Mouse (Mus musculus): ENCODE measurements at regions not wholly inside any gene's neighbourhood (a gene's known extent, or its start where the extent isn't known, plus 50 kb on each side); places are given as distances from the start of the nearest gene placed in this dataset.

GRCm38 (mm10) chr13:6377919-6378318, 170.0 kb upstream of the Pitrm1 start:
- in situ Hi-C loops (cut with MboI, MseI), result loop anchor here (25.0 kb wide), 1 partner anchor 334 kb away; no protein-coding TSS in a partner anchor

- in situ Hi-C loops (cut with MboI, MseI), result loop anchor here (25.0 kb wide), 1 partner anchor 317 kb away; no protein-coding TSS in a partner anchor
Observed at GRCm38 (mm10) chr13:6395562-6396223, 152.3 kb upstream of the Pitrm1 start.

GRCm38 (mm10) chr13:6397648-6398047, 150.3 kb upstream of the Pitrm1 start:
- in situ Hi-C loops (cut with MboI, MseI), result loop anchor here (25.0 kb wide), 1 partner anchor 315 kb away; no protein-coding TSS in a partner anchor

DNA sequence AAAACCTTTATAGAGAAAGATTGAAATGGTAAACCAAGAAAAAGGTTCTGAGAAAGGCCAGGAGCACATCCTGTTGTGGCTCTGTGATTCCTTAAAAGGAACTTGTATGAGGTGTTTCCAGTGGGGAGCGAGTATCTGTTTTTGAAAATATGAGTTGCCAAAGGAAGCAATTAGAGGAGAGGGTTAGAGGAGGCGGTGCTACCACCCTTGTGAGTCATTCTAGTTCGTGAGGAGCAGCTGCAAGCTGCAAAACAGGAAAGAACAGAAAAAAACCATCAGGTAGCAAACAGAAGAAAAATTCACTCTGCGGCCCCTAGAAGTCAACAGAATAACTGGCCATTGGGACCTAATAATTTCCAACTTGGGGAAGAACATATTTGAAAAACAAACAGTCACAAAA, 116.1 kb upstream of the Pitrm1 start:
- in situ Hi-C loops (cut with MboI, MseI), result no loop called here

GRCm38 (mm10) chr13:6446976-6447375, 101.0 kb upstream of the Pitrm1 start:
- in situ Hi-C loops (cut with MboI, MseI), result no loop called here

DNA sequence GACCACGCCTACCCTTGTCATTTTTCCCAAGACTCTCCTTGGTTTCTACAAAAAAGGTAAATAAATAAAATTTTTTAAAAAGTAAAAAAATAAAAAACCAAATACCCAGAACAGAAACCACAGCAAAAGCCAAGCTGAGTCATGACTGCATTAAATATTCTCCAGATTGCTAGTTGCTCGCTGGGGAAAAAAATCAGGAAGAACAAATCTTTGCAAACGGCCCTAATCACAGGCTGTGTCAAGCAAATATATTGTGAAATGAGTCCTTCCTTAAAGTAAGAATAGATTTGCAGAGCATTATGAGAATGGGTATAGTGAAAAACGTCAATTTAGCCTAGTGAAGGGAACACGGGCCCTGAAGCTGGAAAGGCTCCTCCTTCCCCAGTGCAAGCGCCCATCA, 86.6 kb upstream of the Pitrm1 start:
- in situ Hi-C loops (cut with MboI, MseI), result no loop called here

DNA sequence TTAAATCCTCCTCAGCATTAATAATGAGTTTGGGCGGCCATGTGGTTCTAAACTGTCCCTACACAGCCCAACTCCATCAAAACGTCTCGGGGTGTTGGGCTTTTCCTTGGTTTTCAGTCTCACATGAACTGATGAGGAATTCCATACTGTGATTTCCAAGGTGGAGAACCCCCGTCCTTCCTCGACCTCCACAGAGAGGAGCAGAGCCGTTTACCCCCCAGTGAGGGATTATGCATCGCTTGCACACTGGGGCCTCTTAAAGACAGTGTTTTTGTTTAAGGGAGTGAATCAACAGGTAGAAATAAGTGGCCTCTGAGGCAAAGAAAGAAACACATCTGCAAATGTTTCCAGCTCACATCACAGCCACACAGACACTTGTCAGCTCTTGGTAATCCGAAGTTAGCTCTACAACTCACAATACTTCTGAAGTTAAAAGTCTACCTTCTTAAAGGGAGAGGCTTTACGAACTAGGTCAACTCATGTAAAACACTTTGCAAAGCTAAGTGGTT, 82.0 kb upstream of the Pitrm1 start:
- in situ Hi-C loops (cut with MboI, MseI), result no loop called here

DNA sequence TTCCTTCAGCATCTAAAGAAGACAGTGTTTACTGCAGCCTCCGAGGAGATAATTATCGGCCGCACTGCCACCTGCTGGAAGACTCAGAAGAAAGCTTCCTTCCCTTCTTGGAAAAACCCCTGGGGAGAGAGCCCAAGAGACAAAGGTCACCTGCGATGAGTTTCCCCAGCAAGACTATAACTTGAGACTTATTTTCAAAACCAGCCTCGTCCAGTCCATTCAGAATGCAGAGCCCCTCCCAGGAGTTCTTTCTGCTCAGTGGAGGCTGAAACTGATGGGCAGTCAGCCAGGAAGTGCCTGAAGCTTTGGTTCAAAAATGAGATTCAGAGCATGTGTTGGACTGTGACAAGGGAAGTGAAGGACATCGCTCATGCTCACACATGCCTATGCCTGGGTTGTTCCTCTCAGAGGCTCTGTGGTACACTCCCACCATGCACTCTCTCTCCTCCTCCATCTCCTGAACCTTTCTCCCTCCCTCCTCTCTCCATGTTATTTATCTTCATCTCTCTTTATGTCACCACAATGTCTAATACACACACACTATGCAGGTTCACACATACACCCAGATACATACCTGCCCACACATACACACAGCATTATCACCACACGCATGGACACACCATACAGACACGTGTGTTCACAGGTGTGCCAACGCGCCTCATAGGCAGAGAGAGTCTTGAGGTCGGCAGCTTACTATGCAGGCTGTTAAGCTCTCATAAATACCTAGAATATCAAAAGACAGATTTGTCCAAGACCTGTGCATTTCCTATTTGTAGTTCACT, 78.3 kb upstream of the Pitrm1 start:
- in situ Hi-C loops (cut with MboI, MseI), result no loop called here

DNA sequence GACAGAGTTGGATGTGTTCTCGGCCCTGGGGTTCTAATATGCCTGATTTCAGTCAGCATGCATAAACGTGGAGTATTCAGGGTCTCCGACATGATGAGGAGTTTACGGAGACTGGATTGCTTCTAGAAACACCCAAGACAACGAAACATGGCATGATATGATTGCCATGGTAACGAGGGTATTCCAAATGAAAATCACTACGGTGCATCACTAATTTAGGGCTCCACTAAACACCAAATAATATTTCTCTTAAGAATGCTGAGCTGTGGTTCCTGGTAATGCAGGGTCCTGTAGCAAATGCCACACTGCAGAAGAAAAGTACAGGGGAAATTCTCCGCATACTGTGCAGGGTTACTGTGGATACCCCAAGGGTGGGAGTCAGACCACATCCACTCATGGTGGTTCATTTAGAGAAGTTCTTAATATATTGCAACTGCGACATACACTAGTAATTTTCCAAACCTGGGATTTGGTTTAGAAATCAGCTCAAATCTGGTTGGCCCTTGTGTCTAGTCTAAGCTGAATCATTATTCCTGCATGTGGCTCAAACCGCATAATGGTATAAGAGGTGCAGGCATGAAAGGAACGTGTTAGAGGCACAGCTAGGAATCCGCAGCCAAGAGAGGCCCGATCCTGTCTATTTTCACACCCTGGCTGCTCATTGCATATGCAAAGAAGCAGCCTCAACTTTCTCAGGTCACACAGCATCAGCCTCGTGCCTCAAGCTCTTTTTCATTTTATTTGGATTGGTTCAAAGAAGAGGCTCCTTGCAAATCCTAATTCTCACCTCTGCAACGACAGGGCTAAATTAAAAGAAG, 77.5 kb upstream of the Pitrm1 start:
- in situ Hi-C loops (cut with MboI, MseI), result no loop called here

DNA sequence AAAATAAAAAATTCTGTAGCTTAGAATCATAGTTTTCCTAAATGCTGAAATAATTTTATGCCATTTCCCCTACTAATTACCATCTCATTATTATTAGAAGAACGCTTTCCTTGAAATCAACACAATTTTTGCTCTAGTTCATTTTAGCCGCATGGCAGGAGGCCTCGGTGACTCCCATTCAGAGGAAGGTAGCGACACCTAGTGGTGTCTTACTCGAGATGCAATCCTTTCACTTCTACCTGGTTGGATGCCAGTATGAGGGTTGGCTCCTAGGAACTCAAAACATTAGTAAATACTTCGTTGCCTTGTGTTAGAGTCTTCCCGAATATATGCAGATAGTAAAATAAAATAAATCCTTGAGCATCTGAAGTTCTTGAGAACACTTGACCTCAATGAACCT, 76.3 kb upstream of the Pitrm1 start:
- in situ Hi-C loops (cut with MboI, MseI), result no loop called here

- in situ Hi-C loops (cut with MboI, MseI), result no loop called here
Observed at GRCm38 (mm10) chr13:6473401-6474190, 74.4 kb upstream of the Pitrm1 start.

GRCm38 (mm10) chr13:6479667-6480066, 68.3 kb upstream of the Pitrm1 start:
- in situ Hi-C loops (cut with MboI, MseI), result loop anchor here (5.0 kb wide), 1 partner anchor 1812 kb away; no protein-coding TSS in a partner anchor

DNA sequence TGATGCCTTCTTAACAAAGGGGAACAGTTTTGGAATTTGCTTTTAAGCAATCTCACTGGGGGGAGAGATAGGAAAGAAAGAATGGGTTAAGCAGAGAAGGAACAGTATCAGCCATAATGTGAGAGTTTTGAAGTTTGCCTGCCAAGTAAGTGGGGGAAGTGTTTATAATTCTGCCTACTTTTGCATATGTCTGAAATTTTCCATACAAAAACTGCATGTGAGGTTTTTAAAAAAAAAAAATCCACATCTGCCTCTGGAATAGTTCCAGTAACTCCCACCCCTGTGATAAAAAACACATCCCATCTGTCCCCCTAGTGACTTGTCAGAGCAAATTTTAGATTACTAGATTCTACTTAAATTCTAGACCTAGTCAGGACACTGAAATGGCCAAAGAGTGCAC, 63.5 kb upstream of the Pitrm1 start:
- in situ Hi-C loops (cut with MboI, MseI), result no loop called here

DNA sequence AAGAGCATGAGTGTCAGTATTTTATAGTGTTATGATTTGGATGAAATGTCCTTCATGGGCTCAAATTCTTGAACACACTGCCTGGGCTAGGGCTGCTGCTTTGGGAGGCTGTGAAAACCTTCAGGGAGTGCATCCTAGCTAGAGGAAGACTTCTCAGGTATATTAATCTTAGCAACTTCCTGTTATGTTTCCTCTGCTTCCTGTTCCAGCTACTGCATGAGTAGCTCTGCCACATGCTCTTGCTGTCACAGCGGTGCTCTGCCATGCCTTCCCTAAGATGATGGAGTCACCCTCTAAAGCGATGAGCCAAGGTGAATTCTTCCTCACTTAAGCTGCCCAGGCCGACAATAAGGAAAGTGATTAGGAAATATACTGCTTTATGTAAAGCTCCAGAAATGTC, 60.1 kb upstream of the Pitrm1 start:
- in situ Hi-C loops (cut with MboI, MseI), result no loop called here

DNA sequence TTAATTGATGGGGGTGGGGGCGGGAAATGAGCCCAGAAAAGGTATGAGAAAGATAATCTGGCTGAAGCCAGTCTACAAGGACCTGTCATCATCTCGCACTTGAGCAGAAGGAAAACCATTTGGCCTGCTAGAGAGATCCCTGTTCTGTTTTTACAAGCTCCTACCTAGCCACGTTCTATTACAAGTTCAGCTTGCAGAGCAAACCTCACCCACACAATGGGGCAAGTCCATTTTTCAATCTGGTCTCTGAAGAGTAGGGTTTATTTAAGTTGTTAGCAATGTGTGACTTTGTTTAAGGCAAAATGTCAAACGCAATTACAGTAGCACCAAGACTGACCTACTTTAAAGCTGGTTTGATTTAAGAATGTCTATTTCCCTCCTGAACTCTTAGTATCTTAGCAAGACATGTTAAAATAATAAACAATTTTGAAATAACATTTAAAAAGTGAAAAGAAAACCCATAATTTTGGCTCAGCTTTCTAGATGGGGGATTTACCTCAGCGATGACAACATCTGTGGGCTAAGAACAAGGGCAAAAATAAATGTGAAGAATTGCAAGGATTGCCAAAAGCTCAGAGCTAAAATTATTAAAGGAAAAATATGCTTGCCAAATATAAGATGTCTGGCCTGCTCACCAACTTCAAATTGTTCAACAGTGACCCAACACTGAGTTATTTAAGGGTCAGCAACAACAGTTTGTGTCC, 54.9 kb upstream of the Pitrm1 start:
- in situ Hi-C loops (cut with MboI, MseI), result no loop called here
